Mouse (Mus musculus): Measurements from ENCODE around the gene 9230102O04Rik.
A peak's percentile ranks its signal among the peaks of the same experiment; 100 is the strongest.

Gene 9230102O04Rik

GRCm38 (mm10) chr2:9884533-9885216 lies 4.7 kb downstream of the 9230102O04Rik start:
- no peak for DNase-seq

GRCm38 (mm10) chr2:9883803-9884532 lies 5.4 kb downstream of the 9230102O04Rik start:
- no peak for DNase-seq

- DNase-seq = no peak
Observed at GRCm38 (mm10) chr2:9882926-9883802, 6.2 kb downstream of the 9230102O04Rik start.

- no peak for DNase-seq
Observed at GRCm38 (mm10) chr2:9882371-9882925, 6.9 kb downstream of the 9230102O04Rik start.

GRCm38 (mm10) chr2:9881611-9882023 lies 7.7 kb downstream of the 9230102O04Rik start:
- DNase-seq = no peak

GRCm38 (mm10) chr2:9881051-9881591 lies 8.2 kb downstream of the 9230102O04Rik start, which contains the start of gene 4930412O13Rik:
Gene 4930412O13Rik, plus strand, starts transcription at chr2:9881252.
- no peak for DNase-seq

GRCm38 (mm10) chr2:9880271-9880670 lies 9.1 kb downstream of the 9230102O04Rik start:
- DNase-seq = no peak

- DNase-seq = peak; percentile 23
Observed at GRCm38 (mm10) chr2:9879493-9879892, 9.8 kb downstream of the 9230102O04Rik start.

GRCm38 (mm10) chr2:9879092-9879491 lies 10.2 kb downstream of the 9230102O04Rik start:
- DNase-seq = no peak

GRCm38 (mm10) chr2:9878564-9879081 lies 10.7 kb downstream of the 9230102O04Rik start:
- no peak for DNase-seq

- DNase-seq = no peak
Observed at GRCm38 (mm10) chr2:9877966-9878563, 11.3 kb downstream of the 9230102O04Rik start.

GRCm38 (mm10) chr2:9877326-9877690 lies 12.0 kb downstream of the 9230102O04Rik start:
- DNase-seq = no peak

GRCm38 (mm10) chr2:9876621-9877325 lies 12.6 kb downstream of the 9230102O04Rik start:
- no peak for DNase-seq

GRCm38 (mm10) chr2:9875676-9876357 lies 13.5 kb downstream of the 9230102O04Rik start:
- DNase-seq = no peak

- DNase-seq = no peak
Observed at GRCm38 (mm10) chr2:9875220-9875619, 14.1 kb downstream of the 9230102O04Rik start.

- no peak for DNase-seq
Observed at GRCm38 (mm10) chr2:9874467-9875219, 14.7 kb downstream of the 9230102O04Rik start.

- no peak for DNase-seq
Observed at GRCm38 (mm10) chr2:9873757-9874156, 15.6 kb downstream of the 9230102O04Rik start.

GRCm38 (mm10) chr2:9872682-9873081 lies 16.7 kb downstream of the 9230102O04Rik start:
- DNase-seq = no peak

- DNase-seq = no peak
Observed at GRCm38 (mm10) chr2:9871798-9872197, 17.5 kb downstream of the 9230102O04Rik start.

Data from cerebellum, adult 11-12 months (tissue).